Mouse (Mus musculus) liver, adult 2 months (tissue): ENCODE data around the gene Kcnh2.

Experiments
- CTCF ChIP-seq: fragments of 200-500 bp; IDR thresholded peaks from 2 replicates; pipeline ENCODE4 v1.5.1; 2011; ENCODE audit warnings: low read depth, low read length, control low read depth
- POLR2A ChIP-seq: fragments of 200-500 bp; IDR thresholded peaks from 2 replicates; pipeline ENCODE4 v1.6.1; 2011; ENCODE audit warnings: low read length, control low read depth; ENCODE audit not compliant: insufficient read depth; ENCODE audit errors: extremely low read depth

GRCm38 (mm10) chr5:24391864-24392263 is 40.5 kb upstream of the Kcnh2 start, which contains the start of gene Atg9b:
- TF ChIP-seq POLR2A (no peak), CTCF (no peak)
